Mouse (Mus musculus): Measurements from ENCODE around the gene Hist3h2ba.

- TF ChIP-seq HCFC1 (IDR thresholded peaks at IDR 0.05; ENCODE audit: borderline replicate concordance, insufficient read depth, low read length) = no peak
- no peak for TF ChIP-seq MAFK (IDR thresholded peaks at IDR 0.05; ENCODE audit: insufficient read depth, low read depth, low read length)
- no peak for TF ChIP-seq CHD2 (IDR thresholded peaks at IDR 0.05; ENCODE audit: low read depth, low read length)
- no peak for TF ChIP-seq ZNF384 (IDR thresholded peaks at IDR 0.05; ENCODE audit: low read depth, low read length)
- TF ChIP-seq ZC3H11A (IDR thresholded peaks at IDR 0.05; ENCODE audit: borderline replicate concordance, low read depth, low read length) = no peak
Observed at GRCm38 (mm10) chr11:58995061-58995806, 46.5 kb downstream of the Hist3h2ba start.
